Mouse (Mus musculus): Measurements from ENCODE around the gene Ociad1.
A peak's percentile ranks its signal among the peaks of the same experiment; 100 is the strongest.
"Not testable (repeated sequence)": the region's sequence is repeated elsewhere in the genome, so short reads cannot be mapped to it uniquely, and the experiment has no call there.

The Ociad1 gene

DNA sequence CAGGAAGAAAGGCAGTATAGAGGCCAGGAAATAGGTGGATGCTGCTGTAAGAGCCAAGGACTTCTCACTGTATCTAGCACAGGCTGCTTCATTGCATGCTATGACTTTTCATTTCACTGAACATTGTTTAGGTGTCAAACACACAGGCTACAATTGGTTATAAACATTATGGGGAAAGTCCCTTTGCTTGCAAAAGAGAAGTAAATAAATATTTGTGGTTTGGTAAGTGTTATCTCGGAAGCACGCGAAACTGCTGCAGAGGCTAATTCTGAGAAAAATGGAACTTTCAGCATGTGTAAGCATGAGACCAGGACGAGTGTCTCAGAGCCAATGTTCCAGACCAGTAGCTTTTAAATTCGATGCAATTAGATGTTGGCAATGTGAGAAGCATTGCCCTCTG, 6.0 kb upstream of the Ociad1 start:
- DNase-seq: no peak

DNA sequence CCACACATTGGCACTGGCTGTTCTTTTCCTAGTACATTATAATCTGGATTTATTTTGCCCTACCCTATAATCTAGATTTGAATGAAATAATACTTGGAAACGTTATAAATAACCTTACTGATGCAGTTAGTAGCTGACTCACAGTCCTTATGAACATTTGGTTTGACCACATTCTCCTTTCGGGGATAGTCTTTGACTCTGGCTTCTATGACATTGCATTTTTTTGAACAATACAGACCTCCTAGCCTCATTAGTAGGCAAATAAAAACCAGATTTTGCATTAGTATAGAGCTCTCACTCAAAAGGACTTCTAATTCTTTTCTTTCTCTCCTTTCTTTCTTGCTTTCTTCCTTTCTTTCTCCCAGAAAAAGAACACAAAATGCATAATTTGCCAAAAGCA, 2.7 kb upstream of the Ociad1 start:
- DNase-seq: no peak

DNA sequence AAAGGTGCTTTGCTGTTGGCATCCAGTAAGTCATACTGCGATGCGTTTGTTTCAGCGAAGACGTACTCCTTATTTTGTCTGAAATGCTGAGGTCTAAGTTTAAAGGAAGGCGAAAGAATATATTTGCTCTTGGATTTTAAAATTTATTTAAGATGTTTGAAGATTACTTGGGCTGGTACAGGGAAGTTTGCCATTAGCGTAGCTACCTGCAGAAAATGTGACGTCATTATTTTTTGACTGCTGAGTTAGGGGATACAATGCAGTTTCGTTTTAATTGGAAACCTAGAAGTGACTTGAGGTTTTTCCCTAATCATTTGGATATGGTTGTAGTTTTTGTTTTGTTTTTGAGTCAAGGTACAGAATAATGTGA, 859 bp downstream of the Ociad1 start:
- no peak for DNase-seq

DNA sequence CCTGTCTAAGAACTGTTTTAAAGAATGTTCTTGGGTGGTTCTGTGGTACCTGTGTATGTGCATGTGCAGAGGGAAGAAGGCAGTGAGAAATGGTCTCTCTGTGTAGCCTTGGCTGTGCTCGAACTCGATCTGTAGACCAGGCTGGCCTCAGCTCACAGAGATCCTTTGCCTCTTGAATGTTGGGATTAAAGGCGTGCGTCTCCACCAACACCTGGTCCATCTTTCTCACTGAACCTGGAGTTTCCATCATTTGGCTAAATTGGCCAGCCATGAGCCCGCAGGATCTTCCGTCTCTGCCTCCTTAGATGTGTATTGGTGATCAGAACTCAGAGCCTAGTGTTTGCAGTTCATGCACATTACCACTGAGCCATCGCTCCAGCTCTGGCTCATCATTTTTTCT, 2.4 kb downstream of the Ociad1 start:
- DNase-seq: no peak

DNA sequence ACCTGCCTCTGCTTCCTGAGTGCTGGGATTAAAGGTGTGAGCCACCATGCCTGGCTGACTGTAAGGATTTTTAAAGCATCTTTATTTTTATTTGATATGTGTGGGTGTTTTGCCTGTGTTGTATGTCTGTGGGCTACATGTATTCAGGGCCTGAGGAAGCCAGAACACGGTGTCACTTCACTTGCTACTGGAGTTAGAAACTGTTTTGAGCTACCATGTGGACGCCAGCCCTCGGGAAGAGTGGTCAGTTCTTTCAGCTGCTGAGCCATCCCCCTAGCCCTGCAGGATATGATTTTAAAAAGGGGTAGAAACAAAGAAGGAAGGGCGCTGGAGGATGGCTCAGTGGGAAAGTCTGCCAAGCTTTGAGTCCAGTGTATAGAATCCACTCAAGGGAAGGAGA, 3.3 kb downstream of the Ociad1 start:
- no peak for DNase-seq

DNA sequence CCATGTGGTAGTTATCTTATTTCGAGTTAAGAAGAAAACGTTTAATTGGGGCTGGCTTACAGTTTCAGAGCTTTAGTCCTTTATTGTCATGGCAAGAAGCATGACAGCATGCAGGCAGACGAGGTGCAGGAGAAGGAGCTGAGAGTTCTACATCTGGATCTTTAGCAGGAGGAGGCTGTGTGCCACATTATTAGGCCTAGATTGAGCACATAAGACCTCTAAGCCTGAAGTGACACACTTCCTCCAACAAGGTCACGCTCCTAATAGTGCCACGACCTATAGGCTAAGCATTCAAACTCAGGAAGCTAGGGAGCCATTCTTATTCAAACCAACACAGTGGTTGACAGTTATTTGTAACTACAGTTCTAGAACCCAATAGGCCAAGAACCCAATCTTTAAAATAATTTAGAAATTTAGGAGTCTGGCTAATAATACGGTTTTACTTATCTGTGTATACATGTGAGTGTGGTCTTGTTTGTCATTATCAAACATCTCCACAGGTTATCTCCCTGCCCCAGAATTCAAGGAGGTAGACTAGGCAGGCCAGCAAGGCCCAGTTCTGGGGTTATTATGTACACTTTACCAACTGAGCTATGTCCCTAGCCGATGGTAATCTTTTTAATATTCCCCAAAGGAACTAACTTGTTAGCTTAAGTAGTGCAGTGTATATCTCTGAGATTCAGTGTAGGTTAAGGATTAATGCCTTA, 9.2 kb downstream of the Ociad1 start:
- DNase-seq: no peak

DNA sequence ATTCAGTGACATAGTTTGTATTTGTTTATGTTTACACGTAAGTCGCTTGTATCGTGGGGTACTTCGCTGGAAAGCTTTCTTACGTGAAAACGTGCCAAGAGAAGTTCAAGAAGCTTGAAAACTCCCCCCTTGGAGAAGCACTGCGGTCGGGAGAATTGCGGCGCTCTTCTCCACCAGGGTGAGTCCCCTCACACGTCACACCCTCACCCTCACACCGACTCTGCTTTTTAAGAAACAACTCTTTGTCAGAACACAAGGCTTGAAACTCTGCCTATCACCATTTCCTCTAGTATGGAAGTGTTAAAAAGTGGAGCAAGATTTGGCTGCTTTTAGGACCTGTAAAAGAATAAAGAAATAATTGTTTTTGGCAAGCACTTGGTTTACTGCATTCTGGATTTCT, 11.9 kb downstream of the Ociad1 start:
- no peak for DNase-seq

DNA sequence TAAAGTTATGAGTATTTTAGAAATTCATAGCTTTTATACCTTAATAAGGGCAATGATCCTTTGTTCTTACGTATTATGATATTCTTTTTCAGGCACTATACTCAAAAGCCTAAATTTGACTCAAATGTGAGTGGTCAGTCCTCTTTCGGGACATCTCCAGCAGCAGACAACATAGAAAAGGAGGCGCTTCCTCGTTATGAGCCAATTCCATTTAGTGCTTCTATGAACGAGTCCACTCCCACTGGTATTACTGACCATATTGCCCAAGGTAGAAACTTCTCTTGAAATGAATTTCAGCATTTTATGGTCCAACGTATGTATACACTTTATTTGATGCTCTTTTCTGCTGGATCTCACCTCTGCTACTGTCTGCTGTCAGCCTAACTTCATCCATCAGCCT, 13.9 kb downstream of the Ociad1 start:
- no peak for DNase-seq

DNA sequence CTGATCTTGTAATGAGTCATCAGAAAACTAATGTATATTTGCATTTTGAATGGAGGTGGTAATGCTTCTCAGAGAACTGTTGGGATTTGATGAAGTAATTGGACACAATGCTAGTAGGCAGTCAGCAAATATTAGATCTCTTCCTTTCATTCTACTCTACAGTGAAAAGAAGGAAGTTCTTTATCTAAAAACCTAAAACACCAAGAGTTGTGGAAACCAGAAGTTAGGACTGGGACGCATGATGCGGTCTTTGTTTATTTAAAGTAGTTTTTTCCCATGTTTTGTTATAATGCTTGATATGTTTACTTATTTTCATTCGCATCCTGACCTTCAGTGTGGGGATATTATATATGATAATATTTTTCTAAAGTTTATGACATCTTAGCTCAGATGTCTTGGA, 14.7 kb downstream of the Ociad1 start:
- no peak for DNase-seq

DNA sequence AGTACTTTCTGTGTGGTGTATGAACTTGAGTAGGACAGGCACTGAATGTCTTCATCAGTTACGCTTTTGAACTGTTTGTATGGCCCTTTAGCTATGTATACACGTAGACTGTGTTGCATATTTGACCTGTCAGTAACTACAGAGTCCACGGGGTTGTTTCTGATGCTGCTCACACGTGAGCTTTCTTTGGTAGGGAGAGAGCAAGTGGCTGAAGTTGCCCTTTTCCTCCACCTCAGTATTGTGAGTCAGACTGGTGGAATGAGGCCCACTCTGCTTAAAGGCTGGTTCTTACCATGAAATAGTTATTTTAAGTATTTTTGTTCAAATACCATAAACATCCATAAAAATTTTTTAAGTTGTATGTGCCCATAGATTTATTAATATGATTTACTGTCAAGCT, 16.9 kb downstream of the Ociad1 start:
- DNase-seq: no peak

DNA sequence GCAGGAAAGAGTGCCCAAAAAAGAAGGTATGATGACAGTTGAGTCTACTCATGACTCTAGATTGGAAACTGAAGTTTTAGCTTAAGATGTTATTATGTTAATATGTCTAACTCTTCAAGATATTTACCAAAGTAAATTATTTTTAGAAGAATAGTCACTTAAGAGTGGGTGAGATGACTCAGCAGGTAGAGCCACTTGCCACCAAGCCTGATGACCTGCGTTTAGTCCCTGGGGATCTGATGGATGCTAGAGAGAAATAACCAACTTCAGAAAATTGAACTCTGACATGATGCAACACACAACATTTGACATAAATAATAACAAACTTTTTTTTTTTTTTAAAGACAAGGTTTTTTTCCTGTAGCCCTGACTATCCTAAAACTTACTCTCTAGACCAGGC, 17.8 kb downstream of the Ociad1 start:
- no peak for DNase-seq

DNA sequence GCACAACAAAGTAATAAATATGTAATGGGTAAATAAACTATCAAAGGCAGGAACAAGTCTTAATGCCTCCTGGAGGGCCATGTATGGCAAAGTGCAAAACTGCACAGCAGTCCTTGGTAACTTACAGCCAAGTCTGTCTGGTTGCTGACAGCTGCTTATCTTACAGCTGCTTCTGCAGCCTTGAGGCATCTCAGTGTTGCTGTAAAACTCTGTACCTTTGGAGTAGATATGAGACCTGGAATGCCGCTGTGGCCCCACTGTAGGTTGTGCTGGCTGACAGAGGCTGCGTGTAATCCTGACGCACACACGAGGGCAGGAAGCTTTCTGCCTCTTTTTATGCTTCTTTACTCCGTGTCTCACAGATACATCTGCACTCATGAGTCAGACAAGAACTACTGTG, 18.9 kb downstream of the Ociad1 start:
- no peak for DNase-seq

DNA sequence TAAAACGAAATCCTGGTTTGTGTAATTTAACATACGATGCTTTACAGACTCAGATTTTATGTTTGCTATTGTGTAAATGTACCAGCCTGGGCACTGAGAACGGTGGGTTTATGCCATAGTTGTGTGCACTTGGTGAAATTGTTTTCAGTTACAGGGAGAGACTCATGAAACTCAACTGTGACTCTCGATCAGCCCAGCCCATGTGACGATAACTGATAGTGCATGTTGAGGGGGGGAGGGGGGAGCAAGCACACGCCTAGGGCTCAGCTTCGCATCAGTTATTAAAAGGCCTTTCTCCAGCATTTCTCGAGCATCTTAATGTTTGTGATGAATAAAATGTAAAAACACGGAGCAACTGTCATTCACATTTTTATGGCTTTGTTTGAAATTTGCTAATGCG, 21.0 kb downstream of the Ociad1 start:
- DNase-seq: no peak

DNA sequence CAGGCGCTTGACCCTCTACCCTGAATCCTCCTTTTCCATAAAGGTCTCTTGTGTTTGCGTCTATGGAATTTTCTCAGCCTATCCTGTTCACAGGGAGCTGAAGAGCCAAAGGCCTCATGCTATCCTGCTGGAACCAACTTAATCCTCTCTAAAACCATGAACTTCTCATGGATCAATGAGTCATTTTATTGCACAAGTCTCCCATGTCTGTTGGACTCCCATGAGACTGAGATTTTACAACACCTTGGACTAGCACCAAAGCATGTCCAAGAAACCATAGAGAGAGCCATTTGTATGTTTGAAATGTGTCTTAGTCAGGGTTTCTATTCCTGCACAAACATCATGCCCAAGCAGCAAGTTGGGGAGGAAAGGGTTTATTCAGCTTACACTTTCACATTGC, 22.1 kb downstream of the Ociad1 start:
- DNase-seq: no peak

DNA sequence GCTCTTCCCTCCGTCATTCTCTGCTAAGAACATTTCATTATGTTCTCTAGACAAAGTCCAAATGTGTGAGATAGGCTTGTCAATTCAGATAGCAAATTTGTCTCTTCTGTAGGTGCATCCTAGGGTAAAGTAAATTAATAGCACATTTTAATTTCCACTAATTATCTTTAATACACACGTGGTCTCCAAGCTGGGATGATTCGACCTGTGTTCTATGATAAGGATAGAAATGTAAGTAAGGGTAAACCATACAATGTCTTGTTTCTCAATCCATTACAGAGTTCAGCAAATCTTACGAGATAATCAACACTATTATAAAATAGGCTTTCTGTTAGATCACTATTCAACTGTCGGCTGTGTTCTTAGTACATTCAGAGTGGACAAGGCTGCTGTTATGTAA, 26.7 kb downstream of the Ociad1 start:
- DNase-seq: no peak

DNA sequence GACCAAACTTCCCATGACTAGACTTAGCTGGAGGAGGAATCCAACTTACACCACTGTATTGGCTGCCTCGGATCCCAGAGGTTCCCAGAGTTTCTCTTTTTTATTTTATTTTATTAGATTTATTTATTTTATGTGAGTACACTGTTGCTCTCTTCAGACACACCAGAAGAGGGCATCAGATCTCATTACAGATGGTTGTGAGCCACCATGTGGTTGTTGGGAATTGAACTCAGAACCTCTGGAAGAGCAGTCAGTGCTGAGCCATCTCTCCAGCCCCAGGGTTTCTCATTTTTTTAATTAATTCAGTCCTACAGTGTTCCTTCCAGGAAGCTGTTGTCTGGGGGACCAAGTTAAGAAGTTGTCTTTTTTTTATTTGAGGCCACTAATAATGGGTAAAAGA, 30.1 kb downstream of the Ociad1 start:
- DNase-seq: not testable (repeated sequence)

DNA sequence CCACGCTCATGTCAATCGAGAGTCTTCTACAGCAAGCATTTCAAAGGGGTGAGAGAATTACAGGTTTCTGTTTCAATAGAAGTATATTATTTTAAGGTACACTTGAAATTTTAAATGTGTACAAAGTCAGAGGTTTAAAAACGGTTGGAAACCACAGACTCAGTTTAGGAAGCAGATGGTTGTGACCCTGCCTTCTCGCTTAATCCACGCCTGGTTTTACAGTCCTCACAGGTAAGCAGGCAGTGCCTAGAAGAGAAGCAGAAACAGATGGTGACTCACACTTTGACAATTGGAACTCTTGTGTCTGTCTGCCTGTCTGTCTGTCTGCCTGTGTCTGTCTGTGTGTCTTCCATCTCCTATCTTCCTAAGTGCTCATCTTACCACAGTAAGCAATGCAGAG, 31.0 kb downstream of the Ociad1 start:
- DNase-seq: no peak

DNA sequence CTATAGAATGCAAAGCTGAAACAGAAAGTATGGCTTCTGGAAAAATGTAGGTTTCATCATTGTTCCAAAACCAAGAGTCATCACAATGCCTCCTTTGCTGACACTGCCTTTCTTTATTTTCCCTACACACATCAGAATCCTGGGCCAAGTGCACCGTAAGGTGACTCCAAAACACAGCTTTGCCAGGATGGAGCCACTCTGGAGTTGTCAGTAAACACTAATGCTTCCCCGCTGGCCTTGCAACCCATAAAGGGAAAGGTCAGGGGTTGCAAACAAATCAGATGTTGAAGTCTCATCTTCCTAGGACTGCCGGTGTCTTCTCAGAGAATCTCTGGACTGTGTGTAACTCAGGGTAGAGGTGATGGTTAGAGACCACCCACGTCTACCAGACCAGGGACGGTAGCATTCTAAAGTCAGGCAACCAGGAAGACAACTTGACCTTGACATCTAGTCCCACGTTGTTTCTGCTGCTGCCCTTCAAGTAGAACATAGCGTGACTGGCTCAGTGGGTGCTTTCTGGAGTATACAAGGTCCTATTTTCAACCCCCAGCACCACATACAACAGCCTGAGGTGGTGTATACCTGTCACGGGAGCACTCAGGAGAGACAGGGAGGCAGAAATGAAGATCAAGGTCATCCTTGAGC, 32.1 kb downstream of the Ociad1 start:
- no peak for DNase-seq

DNA sequence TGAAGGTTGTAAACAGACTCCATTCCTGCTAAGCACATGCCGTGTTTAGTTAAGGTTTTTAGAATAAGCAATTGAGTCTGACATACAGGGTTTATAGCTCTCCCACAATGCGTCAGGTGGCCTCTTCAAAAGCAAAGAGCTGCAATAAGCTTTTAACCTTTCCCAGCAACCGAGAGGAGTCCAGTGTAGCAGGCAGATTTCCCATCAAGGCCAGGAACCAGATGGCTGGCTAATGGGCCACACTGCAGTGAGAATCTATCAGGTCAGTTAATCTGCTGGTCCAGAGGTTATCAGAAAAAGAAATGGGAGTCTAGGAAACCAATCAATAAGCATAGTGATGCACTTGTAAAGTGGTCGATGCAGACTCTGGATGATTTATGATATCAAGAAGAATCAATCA, 38.4 kb downstream of the Ociad1 start:
- DNase-seq: peak; percentile 18

DNA sequence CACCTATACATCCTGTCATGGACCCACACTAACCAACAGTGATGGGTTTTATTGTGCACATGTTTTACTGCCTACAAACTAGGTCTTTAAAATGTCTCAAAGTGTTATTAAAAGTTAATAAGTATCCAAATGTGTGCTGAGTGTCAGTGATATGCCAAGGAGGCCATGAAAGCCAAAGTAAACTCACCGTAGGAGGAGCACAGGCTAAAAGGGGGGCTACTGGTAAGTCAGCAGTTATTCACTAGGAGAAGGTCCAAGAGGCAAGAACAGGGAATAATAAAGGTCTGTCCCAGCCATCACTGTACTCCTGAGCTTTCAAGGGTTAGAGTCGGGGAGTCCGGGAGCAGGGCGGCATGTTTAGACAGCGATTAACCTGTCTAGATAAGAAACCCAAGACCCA, 43.9 kb downstream of the Ociad1 start:
- DNase-seq: peak; percentile 17

DNA sequence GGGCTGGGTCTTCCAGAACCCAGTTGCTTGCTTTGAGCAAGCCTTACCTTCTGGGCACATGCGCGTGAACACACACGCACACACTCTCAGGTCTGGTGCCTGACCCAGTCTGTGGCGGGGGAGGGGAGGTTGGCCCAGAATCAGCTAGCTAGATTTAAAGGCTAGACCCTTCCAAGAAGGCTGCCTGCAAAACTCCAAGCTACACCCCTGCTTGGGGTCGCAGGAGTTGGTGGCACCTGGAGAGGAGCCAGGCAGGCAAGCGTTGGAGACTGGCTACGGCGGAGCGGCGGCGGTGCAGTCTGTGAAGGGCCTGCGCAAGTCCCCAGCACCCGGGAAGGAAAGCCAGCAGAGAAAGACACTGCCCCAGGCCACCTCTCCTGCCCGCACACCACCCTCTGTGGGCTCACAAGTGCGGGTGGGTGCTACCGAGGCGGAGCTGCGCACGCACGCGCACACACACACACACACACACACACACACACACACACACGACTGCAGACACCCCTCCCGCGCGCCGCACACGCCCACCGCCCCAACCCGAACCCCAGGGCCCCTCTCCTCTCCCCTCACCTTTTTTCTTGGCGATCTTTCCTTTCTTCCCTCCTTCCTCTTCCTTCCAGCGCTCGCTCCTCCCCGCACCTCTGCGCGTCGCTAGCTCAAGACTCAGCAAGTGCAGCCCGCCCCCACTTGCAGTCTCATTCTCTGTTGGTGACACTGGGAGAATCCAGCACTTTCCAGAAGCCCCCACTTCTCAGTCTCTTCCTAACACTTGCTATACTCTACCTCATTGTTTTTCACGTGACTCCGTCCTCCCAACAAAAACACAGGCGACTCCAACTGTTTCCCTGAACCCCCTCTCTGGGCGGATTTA, 45.6 kb downstream of the Ociad1 start:
- DNase-seq: peak; percentile 37

DNA sequence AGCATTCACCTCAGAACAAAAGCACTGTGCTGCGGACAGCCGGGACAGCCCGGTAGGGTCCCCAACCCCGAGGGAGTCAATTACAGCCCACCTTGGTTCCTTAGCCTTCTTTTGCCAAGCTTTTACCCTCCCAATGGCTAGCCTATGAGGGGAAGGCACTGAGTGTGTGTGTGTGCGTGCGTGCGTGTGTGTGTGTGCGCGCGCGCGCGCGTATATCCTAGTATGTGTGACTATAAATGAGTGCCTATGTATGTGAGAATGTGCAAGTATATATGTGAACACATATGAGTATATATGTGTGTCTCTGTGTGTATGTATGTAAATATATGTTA, 46.2 kb downstream of the Ociad1 start:
- DNase-seq: no peak

DNA sequence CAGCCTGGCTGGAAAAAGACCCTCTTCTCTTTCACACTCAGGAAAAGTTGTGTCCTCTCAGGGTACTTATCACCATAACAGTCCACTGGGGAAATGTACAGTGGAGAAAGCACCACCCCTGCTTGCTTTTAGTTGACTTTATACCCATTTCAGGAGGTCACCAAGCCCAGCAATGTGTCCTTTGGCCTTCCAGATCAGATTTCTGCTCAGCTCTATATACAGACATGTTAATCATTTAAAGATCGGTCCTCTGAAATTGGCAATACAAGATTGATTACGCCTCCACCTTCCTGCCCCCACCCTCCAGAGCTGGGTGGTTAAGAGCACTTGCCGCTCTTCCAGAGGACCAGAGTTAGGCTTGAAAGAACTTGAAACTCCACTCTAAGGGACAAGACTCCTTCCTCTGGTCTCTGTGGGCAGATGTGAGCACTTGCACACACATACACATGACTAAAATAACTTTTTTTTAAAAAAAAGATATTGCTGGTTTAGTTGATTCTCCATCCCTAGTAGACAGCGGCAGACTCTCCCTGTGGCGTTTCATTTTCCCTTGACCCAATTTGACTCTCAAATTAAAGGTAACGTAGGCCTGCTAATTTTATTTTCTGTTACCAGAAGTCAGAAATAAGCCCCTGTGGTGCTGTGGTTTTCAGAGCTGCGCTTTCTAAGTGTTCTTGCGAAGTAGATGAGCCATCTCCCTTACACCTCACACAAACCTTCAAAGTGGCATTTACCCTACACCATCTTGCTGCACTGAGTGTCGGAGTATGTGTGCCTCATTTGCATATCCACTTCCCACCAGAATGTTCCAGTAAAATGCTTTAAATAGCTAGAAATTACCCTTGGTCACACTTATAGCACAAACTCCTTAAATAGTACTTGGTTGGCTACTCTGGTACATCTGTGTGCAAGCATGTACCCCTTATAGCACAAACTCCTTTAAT, 47.5 kb downstream of the Ociad1 start:
- no peak for DNase-seq
